Mouse (Mus musculus) layer of hippocampus, postnatal 25 days (tissue): ENCODE results near the gene Odf3l2. TPM values are rescaled to one million over a fixed set of nuclear protein-coding genes. Genes with fewer than 3 reads are reported as not detected.

Experiments
- DNase-seq, 2 experiments: peaks; one replicate each; pipeline ENCODE4 v3.0.0; 2022; ENCODE audit warnings: mixed read lengths in 2 of 2, low spot score in 1 of 2; ENCODE audit errors: extremely low spot score in 1 of 2
- total RNA-seq, 2 experiments: library from RNA; stranded (reverse); gene quantifications; 2 replicates each; pipeline ENCODE4 v1.2.3; 2021

Odf3l2 gene
- under 1 TPM in 1 of 2 experiments, not detected in 1; 0.22 TPM for total RNA-seq

- DNase-seq: no peak
Measured at GRCm38 (mm10) chr10:79645711-79646110, at the start of gene Odf3l2. Gene Odf3l2, minus strand, starts transcription at chr10:79645738.

GRCm38 (mm10) chr10:79694379-79694655 is 48.8 kb upstream of the Odf3l2 start:
- DNase-seq: no peak

- DNase-seq: no peak
Measured at GRCm38 (mm10) chr10:79693580-79694378, 48.2 kb upstream of the Odf3l2 start.

GRCm38 (mm10) chr10:79691986-79692548 is 46.5 kb upstream of the Odf3l2 start:
- no peak for DNase-seq

GRCm38 (mm10) chr10:79689178-79689577 is 43.6 kb upstream of the Odf3l2 start:
- no peak for DNase-seq

GRCm38 (mm10) chr10:79688720-79689119 is 43.2 kb upstream of the Odf3l2 start, which contains the start of gene Gzmm:
Gene Gzmm, plus strand, starts transcription at chr10:79689020.
- no peak for DNase-seq

GRCm38 (mm10) chr10:79687513-79687912 is 42.0 kb upstream of the Odf3l2 start:
- no peak for DNase-seq

- DNase-seq: no peak
Measured at GRCm38 (mm10) chr10:79686691-79687090, 41.2 kb upstream of the Odf3l2 start.

GRCm38 (mm10) chr10:79686219-79686618 is 40.7 kb upstream of the Odf3l2 start:
- DNase-seq: no peak

GRCm38 (mm10) chr10:79684770-79685600 is 39.4 kb upstream of the Odf3l2 start:
- DNase-seq: no peak

- no peak for DNase-seq
Measured at GRCm38 (mm10) chr10:79683726-79684640, 38.4 kb upstream of the Odf3l2 start.

GRCm38 (mm10) chr10:79682916-79683582 is 37.5 kb upstream of the Odf3l2 start:
- DNase-seq: peak in 1 of 2 experiments; percentile 61

- no peak for DNase-seq
Measured at GRCm38 (mm10) chr10:79682551-79682915, 37.0 kb upstream of the Odf3l2 start.

- peak; percentile 97 for DNase-seq
Measured at GRCm38 (mm10) chr10:79681591-79682245, 36.2 kb upstream of the Odf3l2 start, which contains the start of gene Cdc34. Gene Cdc34, plus strand, starts transcription at chr10:79682195.

- no peak for DNase-seq
Measured at GRCm38 (mm10) chr10:79680606-79681495, 35.3 kb upstream of the Odf3l2 start.

GRCm38 (mm10) chr10:79675346-79676035 is 30.0 kb upstream of the Odf3l2 start:
- no peak for DNase-seq

- no peak for DNase-seq
Measured at GRCm38 (mm10) chr10:79673054-79673453, 27.5 kb upstream of the Odf3l2 start.

GRCm38 (mm10) chr10:79672088-79672455 is 26.5 kb upstream of the Odf3l2 start:
- no peak for DNase-seq
